Mouse (Mus musculus) lung, postnatal 14 days (tissue): Measurements from ENCODE around the gene Rab37.

Source experiments
- DNase-seq: peaks from one replicate; pipeline ENCODE4 v3.0.0; 2021

Gene Rab37

GRCm38 (mm10) chr11:115202756-115203155 lies 111.5 kb downstream of the Rab37 start:
- no peak for DNase-seq

- DNase-seq = no peak
These were observed 116.9 kb downstream of the Rab37 start for GRCm38 (mm10) chr11:115208126-115208525.

- DNase-seq = no peak
These were observed 117.8 kb downstream of the Rab37 start for GRCm38 (mm10) chr11:115208776-115209732.

- DNase-seq = no peak
These were observed 118.7 kb downstream of the Rab37 start for GRCm38 (mm10) chr11:115209958-115210357.
